Mouse (Mus musculus): ENCODE measurements at regions not wholly inside any gene's neighbourhood (a gene's known extent, or its start where the extent isn't known, plus 50 kb on each side); places are given as distances from the start of the nearest gene placed in this dataset.

- TF ChIP-seq CTCF (IDR thresholded peaks at IDR 0.05; ENCODE audit: low read depth) = no peak
- no peak for TF ChIP-seq EP300 (optimal IDR thresholded peaks at IDR 0.05)
Measured at GRCm38 (mm10) chr15:30087120-30087519, 85.3 kb upstream of the Ctnnd2 start.
